Mouse (Mus musculus) lung, postnatal 0 days (tissue): ENCODE measurements around the gene Plppr3. TPM values are rescaled to one million over a fixed set of nuclear protein-coding genes. Genes with fewer than 3 reads are reported as not detected.

Experiments used
- ATAC-seq: fragments of 200-750 bp; cut with Nextera tagmentation; 2 replicates; pipeline ENCODE4 v1.8.0; 2017; ENCODE audit warnings: moderate library complexity
- DNase-seq: peaks from one replicate; pipeline ENCODE4 v3.0.0-alpha.2; 2016; ENCODE audit warnings: low spot score
- H3K27ac ChIP-seq: fragments of 300-500 bp; sonication (generic); 2 replicates; pipeline ENCODE4 v1.5.1; 2014; ENCODE audit warnings: antibody characterized with exemption, mild to moderate bottlenecking, low read length, mixed read lengths
- H3K27me3 ChIP-seq: fragments of 300-500 bp; sonication (generic); replicated peaks from 2 replicates; pipeline ENCODE4 v1.6.1; 2014; ENCODE audit warnings: low read length, mixed read lengths; ENCODE audit not compliant: insufficient read depth
- H3K36me3 ChIP-seq: fragments of 300-500 bp; sonication (generic); 2 replicates; pipeline ENCODE4 v1.6.1; 2014; ENCODE audit warnings: low read length, mixed read lengths; ENCODE audit not compliant: insufficient read depth
- H3K4me1 ChIP-seq: fragments of 300-500 bp; sonication (generic); 2 replicates; pipeline ENCODE4 v1.6.1; 2014; ENCODE audit warnings: antibody characterized with exemption, low read depth, low read length, mixed read lengths; ENCODE audit not compliant: insufficient read depth
- H3K4me2 ChIP-seq: fragments of 300-500 bp; sonication (generic); replicated peaks from 2 replicates; pipeline ENCODE4 v1.6.1; 2014; ENCODE audit warnings: low read depth, mild to moderate bottlenecking, low read length, moderate library complexity, mixed read lengths
- H3K4me3 ChIP-seq: fragments of 300-500 bp; sonication (generic); 2 replicates; pipeline ENCODE4 v1.5.1; 2014; ENCODE audit warnings: low read depth, low read length
- H3K9ac ChIP-seq: fragments of 300-500 bp; sonication (generic); replicated peaks from 2 replicates; pipeline ENCODE4 v1.6.1; 2014; ENCODE audit warnings: low read depth, mild to moderate bottlenecking
- H3K9me3 ChIP-seq: fragments of 300-500 bp; sonication (generic); 2 replicates; pipeline ENCODE4 v1.6.1; 2016; ENCODE audit warnings: low read length, mixed read lengths
- CTCF ChIP-seq: IDR thresholded peaks from 2 replicates; pipeline ENCODE4 v1.5.1; 2016; ENCODE audit warnings: antibody characterized with exemption, mild to moderate bottlenecking
- EP300 ChIP-seq: IDR thresholded peaks from 2 replicates; pipeline ENCODE4 v1.6.1; 2016; ENCODE audit warnings: antibody characterized with exemption, mild to moderate bottlenecking, control low read depth
- WGBS: fragments of 180-500 bp; shearing (Covaris S2); extraction: QIAGEN DNeasy Blood & Tissue Kit; methylation state at CpG from one replicate; pipeline ENCODE4 v1.1.7; 2014; 5-methylcytosine and 5-hydroxymethylcytosine counted together
- polyA plus RNA-seq: library from polyadenylated mRNA; unstranded; fragments of >200 nt; fragmentation: Nextera tagmentation; extraction: Ambion mirVana; gene quantifications from 2 replicates; pipeline ENCODE4 v1.2.1, GENCODE M21; 2015

Plppr3 gene
- polyA plus RNA-seq, 1 experiment from 2014 or later, result 3.9 TPM

GRCm38 (mm10) chr10:79853392-79853791 is 21.0 kb downstream of the Plppr3 start:
- 1% methylated on average over 15 of the region's 15 CpGs for WGBS
- Histone ChIP-seq H3K9me3 (no peaks in the 10 kb centered on the region), H3K9ac (peak overlapping the region; percentile 46), H3K4me2 (peak overlapping the region; percentile 63), H3K4me3 (peak overlapping the region; percentile 37), H3K4me1 (peaks cover 47% of the 10 kb centered on the region), H3K36me3 (no peaks in the 10 kb centered on the region), H3K27ac (peak overlapping the region; percentile 97), H3K27me3 (no peaks in the 10 kb centered on the region)
- peak; percentile 97 for DNase-seq
- TF ChIP-seq EP300, result no peak; the same call in 1 of the 2 replicates
- no peak for TF ChIP-seq CTCF
- ATAC-seq, result peak; percentile 49

- ATAC-seq (no peak), DNase-seq (no peak)
- Histone ChIP-seq H3K4me1 (peaks cover 42% of the 10 kb centered on the region), H3K9me3 (no peaks in the 10 kb centered on the region), H3K4me2 (peak overlapping the region; percentile 63), H3K9ac (peak overlapping the region; percentile 46), H3K27ac (peak overlapping the region; percentile 97), H3K27me3 (no peaks in the 10 kb centered on the region), H3K4me3 (no peak overlapping the region), H3K36me3 (no peaks in the 10 kb centered on the region)
- WGBS, result 18% methylated on average over 8 of the region's 8 CpGs
- TF ChIP-seq CTCF (no peak), EP300 (no peak)
Measured at GRCm38 (mm10) chr10:79852827-79853226, 21.6 kb downstream of the Plppr3 start.

- peak overlapping the region; percentile 97 for H3K27ac ChIP-seq
- H3K9ac ChIP-seq, result no peak overlapping the region; the same call in 1 of the 2 replicates
- 19% methylated on average over 9 of the region's 9 CpGs for WGBS
- TF ChIP-seq EP300 (no peak; the same call in 1 of the 2 replicates), CTCF (no peak)
- DNase-seq (peak; percentile 87), ATAC-seq (peak; percentile 2; the same call in 1 of the 2 replicates)
- H3K27me3 ChIP-seq, result no peaks in the 10 kb centered on the region
- H3K36me3 ChIP-seq, result no peaks in the 10 kb centered on the region
- peaks cover 36% of the 10 kb centered on the region for H3K4me1 ChIP-seq
- H3K9me3 ChIP-seq, result no peaks in the 10 kb centered on the region
- H3K4me2 ChIP-seq, result no peak overlapping the region
- no peak overlapping the region for H3K4me3 ChIP-seq
Measured at GRCm38 (mm10) chr10:79852107-79852789, 22.2 kb downstream of the Plppr3 start.

- Histone ChIP-seq H3K9me3 (no peaks in the 10 kb centered on the region), H3K27ac (peak overlapping the region; percentile 97), H3K9ac (no peak overlapping the region; the same call in 1 of the 2 replicates), H3K27me3 (no peaks in the 10 kb centered on the region), H3K4me3 (no peak overlapping the region), H3K36me3 (no peaks in the 10 kb centered on the region), H3K4me1 (peaks cover 30% of the 10 kb centered on the region), H3K4me2 (no peak overlapping the region)
- ATAC-seq (no peak), DNase-seq (no peak)
- TF ChIP-seq EP300 (no peak), CTCF (no peak)
- WGBS, result 47% methylated on average over 3 of the region's 3 CpGs
Measured at GRCm38 (mm10) chr10:79851653-79852052, 22.8 kb downstream of the Plppr3 start.

GRCm38 (mm10) chr10:79849941-79850628 is 24.3 kb downstream of the Plppr3 start:
- no peak for DNase-seq

GRCm38 (mm10) chr10:79846553-79846952 is 27.9 kb downstream of the Plppr3 start:
- no peak overlapping the region for H3K27ac ChIP-seq
- 51% methylated on average over 5 of the region's 5 CpGs for WGBS
- DNase-seq, result no peak

More at GRCm38 (mm10) chr10:79849941-79850628, 24.3 kb downstream of the Plppr3 start:
- Histone ChIP-seq H3K4me2 (no peak overlapping the region), H3K27ac (peak overlapping the region; percentile 68; the same call in 1 of the 2 replicates), H3K9me3 (no peaks in the 10 kb centered on the region), H3K4me1 (peaks cover 28% of the 10 kb centered on the region), H3K4me3 (no peak overlapping the region), H3K27me3 (no peaks in the 10 kb centered on the region), H3K9ac (no peak overlapping the region), H3K36me3 (no peaks in the 10 kb centered on the region)
- 57% methylated on average over 8 of the region's 8 CpGs for WGBS
- TF ChIP-seq EP300 (no peak), CTCF (no peak)
- ATAC-seq, result no peak

More at GRCm38 (mm10) chr10:79846553-79846952, 27.9 kb downstream of the Plppr3 start:
- Histone ChIP-seq H3K4me1 (peaks cover 7% of the 10 kb centered on the region; the same call in 1 of the 2 replicates), H3K36me3 (no peaks in the 10 kb centered on the region), H3K27me3 (no peaks in the 10 kb centered on the region), H3K9me3 (no peaks in the 10 kb centered on the region), H3K4me3 (no peak overlapping the region), H3K9ac (no peak overlapping the region), H3K4me2 (no peak overlapping the region)
- ATAC-seq, result no peak
- TF ChIP-seq CTCF (no peak), EP300 (no peak)
